In genomic region chr15:82274593-82274926, GRCm38 (mm10) we compare ENCODE assay signal across 7 mouse cellular contexts. TPM values are rescaled to one million over a fixed set of nuclear protein-coding genes. Genes with fewer than 3 reads are reported as not detected.
DNase-seq lines count a peak whose midpoint lies in the region; ATAC-seq and TF ChIP-seq lines count a peak whose summit lies in the region.

Gene Sept3, plus strand, starts transcription at chr15:82274893.

- peak within 1 kb of the TSS; percentile 97 for H3K4me2 ChIP-seq in forebrain, embryonic 13.5 days
- peak within 1 kb of the TSS; percentile 87 for H3K4me2 ChIP-seq in neural tube, embryonic 15.5 days

- intact Hi-C loops in left cerebral cortex, adult 2 months (cut with DNase I) = loop anchor here (2.0 kb wide), 1 partner anchor 72 kb away; no protein-coding TSS in a partner anchor
- intact Hi-C loops in left cerebral cortex, postnatal 25 days (cut with DNase I) = loop anchor here (10.0 kb wide), 1 partner anchor 1240 kb away; the partner anchor contains the start of gene Ttll1

- H3K4me3 ChIP-seq in left cerebral cortex, adult 2 months = peak within 1 kb of the TSS; percentile 78
- H3K4me3 ChIP-seq in forebrain, embryonic 13.5 days = peak within 1 kb of the TSS; percentile 77
- H3K4me3 ChIP-seq in neural tube, embryonic 15.5 days (replicated peaks) = peak within 1 kb of the TSS; percentile 63

- no peak for TF ChIP-seq CTCF in left cerebral cortex, adult 2 months (IDR thresholded peaks at IDR 0.05)

- peaks cover 19% of the 10 kb centered on the region for H3K36me3 ChIP-seq in forebrain, embryonic 13.5 days (ENCODE audit: poor library complexity, severe bottlenecking)
- H3K36me3 ChIP-seq in neural tube, embryonic 15.5 days = peaks cover 14% of the 10 kb centered on the region

- peaks cover 52% of the 10 kb centered on the region for H3K4me1 ChIP-seq in forebrain, embryonic 13.5 days
- peaks cover 42% of the 10 kb centered on the region for H3K4me1 ChIP-seq in neural tube, embryonic 15.5 days

- DNase-seq in left cerebral cortex, adult 2 months (ENCODE audit: extremely low spot score in 1 of 2, low spot score in 2 of 2) = no peak
- DNase-seq in left cerebral cortex, adult 9 months (ENCODE audit: low spot score in 2 of 2) = no peak
- no peak for DNase-seq in left cerebral cortex, postnatal 25 days (ENCODE audit: low spot score in 2 of 2)
- no peak for DNase-seq in ovary, postnatal 36 days (ENCODE audit: low spot score)
- no peak for DNase-seq in ovary, adult 18-20 months (ENCODE audit: low spot score)

- H3K9ac ChIP-seq in forebrain, embryonic 13.5 days = peak within 1 kb of the TSS; percentile 93
- peak within 1 kb of the TSS; percentile 64 for H3K9ac ChIP-seq in neural tube, embryonic 15.5 days (replicated peaks)

- ATAC-seq in forebrain, embryonic 13.5 days = no peak
- no peak for ATAC-seq in neural tube, embryonic 15.5 days (ENCODE audit: low FRiP score)

- H3K27ac ChIP-seq in left cerebral cortex, adult 2 months = peak within 1 kb of the TSS; percentile 94
- H3K27ac ChIP-seq in forebrain, embryonic 13.5 days = peak within 1 kb of the TSS; percentile 95
- peak within 1 kb of the TSS; percentile 96 for H3K27ac ChIP-seq in neural tube, embryonic 15.5 days (replicated peaks)

- peaks cover 18% of the 10 kb centered on the region; the same call in 1 of the 2 replicates for H3K27me3 ChIP-seq in forebrain, embryonic 13.5 days
- 0 out of 2 replicates have a peak, but pooled peaks cover 7% of the 10 kb centered on the region for H3K27me3 ChIP-seq in neural tube, embryonic 15.5 days (replicated peaks)

- H3K9me3 ChIP-seq in forebrain, embryonic 13.5 days (replicated peaks) = no peaks in the 10 kb centered on the region
- no peaks in the 10 kb centered on the region for H3K9me3 ChIP-seq in neural tube, embryonic 15.5 days (replicated peaks)

- WGBS in forebrain, embryonic 13.5 days = 20% methylated on average over 6 of the region's 6 CpGs
- WGBS in neural tube, embryonic 15.5 days = 24% methylated on average over 6 of the region's 6 CpGs

RNA-seq across cellular contexts. Expression of gene Sept3, which starts in this region (rescaled TPM):
- total RNA-seq in left cerebral cortex, adult 2 months (2021) = 100 to 1,000 TPM; 489 to 520 TPM
- 248 and 264 TPM in 2 replicates for polyA plus RNA-seq in forebrain, embryonic 13.5 days (2015; fragmentation: Nextera tagmentation; extraction: Ambion mirVana)
- 100 to 1,000 TPM; 436 to 478 TPM for total RNA-seq in left cerebral cortex, postnatal 25 days (2021)
- 338 and 367 TPM in 2 replicates for polyA plus RNA-seq in neural tube, embryonic 15.5 days (2015; fragmentation: Nextera tagmentation; extraction: Ambion mirVana)
